Mouse (Mus musculus) erythroblast, adult 5-6 weeks (primary cell): ENCODE measurements around the gene Atat1. TPM values are rescaled to one million over a fixed set of nuclear protein-coding genes. Genes with fewer than 3 reads are reported as not detected.
A peak's percentile ranks its signal among the peaks of the same experiment; 100 is the strongest.

Experiments used
- ATAC-seq: replicated peaks from 2 replicates; pipeline ENCODE4 v1.8.0; 2016; ENCODE audit warnings: moderate number of reproducible peaks, mild to moderate bottlenecking, moderate TSS enrichment, inconsistent platforms; ENCODE audit not compliant: poor library complexity, low FRiP score, severe bottlenecking
- total RNA-seq, 2 experiments: library from RNA; stranded (forward) in 1 of 2; stranded (reverse) in 1 of 2; fragments of 150-400 nt in 1 of 2; fragments of 200-764, 138-1000 nt in 1 of 2; gene quantifications; 2 replicates each; pipeline versions ENCODE4 v1.2.3 to v1.2.4; 2015 to 2017; ENCODE audit warnings: low replicate concordance in 2 of 2

The Atat1 gene
- total RNA-seq, 2 experiments from 2014 or later, result 7.1 TPM; not detected in 1

DNA sequence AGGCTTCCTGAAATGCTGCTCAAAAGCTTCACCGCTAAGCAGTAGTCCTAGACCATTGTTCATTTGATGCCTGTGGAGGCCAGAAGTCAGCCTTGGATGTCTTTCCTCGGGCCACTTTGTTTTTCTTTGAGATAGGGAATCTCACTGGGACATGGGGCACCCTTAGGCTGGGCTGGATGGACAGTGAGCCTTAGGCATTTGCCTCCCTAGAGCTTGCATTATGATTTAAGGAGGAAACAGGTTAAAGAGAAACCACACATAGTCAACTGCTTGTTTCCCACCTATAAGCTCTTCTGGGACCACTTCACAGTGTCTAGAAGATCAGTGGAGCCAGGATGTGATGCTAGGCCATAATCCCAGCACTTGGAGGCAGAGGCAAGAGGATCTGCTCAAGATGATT lies 50.0 kb downstream of the Atat1 start:
- ATAC-seq, result no peak

DNA sequence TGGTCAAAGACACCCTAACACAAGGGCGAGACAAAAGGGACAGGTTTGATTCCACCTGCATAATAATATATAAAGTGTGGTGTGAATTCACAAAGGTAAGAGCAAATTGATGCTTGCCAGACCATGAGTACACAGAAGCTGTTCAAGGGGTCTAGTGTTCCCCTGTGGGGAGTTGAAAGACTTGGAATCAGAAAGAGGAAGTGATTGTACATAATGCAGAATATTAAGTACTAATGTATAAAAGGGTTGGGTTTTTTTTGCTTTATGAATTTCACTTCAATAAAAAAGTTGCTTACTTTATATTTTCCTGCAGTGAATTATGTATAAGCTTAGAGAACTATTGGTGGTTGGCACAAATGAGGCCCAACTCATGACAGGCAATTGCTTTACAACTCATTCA lies 50.5 kb downstream of the Atat1 start:
- no peak for ATAC-seq

DNA sequence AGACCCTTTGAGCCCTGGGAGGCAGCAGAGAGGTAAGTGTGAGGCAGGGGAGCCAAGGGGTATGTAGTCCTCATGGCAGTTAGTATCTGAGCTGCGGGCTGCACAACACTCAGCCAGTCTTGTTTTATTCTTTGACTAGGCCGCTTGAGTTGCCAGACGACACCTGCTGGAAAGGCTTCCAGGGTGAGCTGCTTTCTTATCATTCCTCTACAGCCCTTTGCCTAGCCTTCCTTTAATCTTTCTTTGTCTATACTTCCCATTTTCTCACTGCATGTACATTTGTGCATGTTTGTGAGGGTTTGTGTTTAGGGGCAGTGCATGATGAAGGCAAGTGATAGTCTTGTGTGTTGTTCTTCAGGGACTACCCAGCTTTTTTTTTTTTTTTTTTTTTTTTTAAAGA lies 58.9 kb downstream of the Atat1 start:
- peak; percentile 66 for ATAC-seq

DNA sequence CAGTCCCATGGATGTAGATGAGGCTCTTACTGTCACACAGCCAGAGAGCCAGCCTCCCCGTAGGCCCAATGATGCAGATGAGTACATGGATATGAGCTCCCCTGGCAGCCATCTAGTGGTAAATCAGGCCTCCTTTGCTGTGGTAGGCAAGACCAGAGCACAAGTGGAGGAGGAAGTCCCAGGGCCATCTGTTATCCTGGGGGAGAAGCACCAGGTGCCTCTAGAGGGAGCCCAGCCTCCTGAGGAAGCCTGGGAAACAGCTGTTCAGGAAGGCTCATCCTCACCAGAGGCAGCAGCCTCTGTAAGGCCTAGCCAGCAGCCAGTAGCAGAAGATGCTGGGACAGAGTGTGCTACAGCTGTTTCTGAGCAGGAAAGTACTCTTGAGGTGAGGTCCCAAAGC lies 61.8 kb downstream of the Atat1 start:
- 0 out of 2 replicates have a peak, but pooled peaks have one; percentile 20 for ATAC-seq

Other genes starting within 250 kb of the Atat1 start
- gene Vars2, start 242.5 kb downstream of the Atat1 start, total RNA-seq (2015; ENCODE audit: low replicate concordance), result 1.9 and 2.9 TPM in 2 replicates
- gene Vars2, start 242.5 kb downstream of the Atat1 start, total RNA-seq (2017; ENCODE audit: low replicate concordance), result 2.1 and 11.0 TPM in 2 replicates
- 3.3 and 5.6 TPM in 2 replicates for gene Gtf2h4, start 236.3 kb downstream of the Atat1 start, total RNA-seq (2015; ENCODE audit: low replicate concordance)
- gene Gtf2h4, start 236.3 kb downstream of the Atat1 start, total RNA-seq (2017; ENCODE audit: low replicate concordance), result 2.6 and 9.8 TPM in 2 replicates
- 0.21 TPM in 1 of 2 replicates, not detected in the other for gene Ddr1, start 205.5 kb downstream of the Atat1 start, total RNA-seq (2015; ENCODE audit: low replicate concordance)
- gene Ddr1, start 205.5 kb downstream of the Atat1 start, total RNA-seq (2017; ENCODE audit: low replicate concordance), result not detected in 2 replicates
- 7.5 and 11.9 TPM in 2 replicates for gene Ier3, start 88.4 kb downstream of the Atat1 start, total RNA-seq (2015; ENCODE audit: low replicate concordance)
- 2.1 and 8.0 TPM in 2 replicates for gene Ier3, start 88.4 kb downstream of the Atat1 start, total RNA-seq (2017; ENCODE audit: low replicate concordance)
- 20.9 and 37.8 TPM in 2 replicates for gene Flot1, start 86.8 kb downstream of the Atat1 start, total RNA-seq (2015; ENCODE audit: low replicate concordance)
- gene Flot1, start 86.8 kb downstream of the Atat1 start, total RNA-seq (2017; ENCODE audit: low replicate concordance), result 26.1 and 57.7 TPM in 2 replicates
- gene Tubb5, start 71.8 kb downstream of the Atat1 start, total RNA-seq (2015; ENCODE audit: low replicate concordance), result 243 and 249 TPM in 2 replicates
- gene Tubb5, start 71.8 kb downstream of the Atat1 start, total RNA-seq (2017; ENCODE audit: low replicate concordance), result 216 and 335 TPM in 2 replicates
- gene Mdc1, start 68.6 kb downstream of the Atat1 start, total RNA-seq (2015; ENCODE audit: low replicate concordance), result 20.4 and 30.9 TPM in 2 replicates
- 12.4 and 16.4 TPM in 2 replicates for gene Mdc1, start 68.6 kb downstream of the Atat1 start, total RNA-seq (2017; ENCODE audit: low replicate concordance)
- 12.9 and 15.0 TPM in 2 replicates for gene Nrm, start 48.8 kb downstream of the Atat1 start, total RNA-seq (2015; ENCODE audit: low replicate concordance)
- 3.2 and 20.0 TPM in 2 replicates for gene Nrm, start 48.8 kb downstream of the Atat1 start, total RNA-seq (2017; ENCODE audit: low replicate concordance)
- gene Ppp1r18, start 44.5 kb downstream of the Atat1 start, total RNA-seq (2015; ENCODE audit: low replicate concordance), result 22.5 and 37.0 TPM in 2 replicates
- gene Ppp1r18, start 44.5 kb downstream of the Atat1 start, total RNA-seq (2017; ENCODE audit: low replicate concordance), result 10.3 and 13.4 TPM in 2 replicates
- gene Dhx16, start 30.3 kb downstream of the Atat1 start, total RNA-seq (2015; ENCODE audit: low replicate concordance), result 38.6 and 56.0 TPM in 2 replicates
- 30.8 and 38.9 TPM in 2 replicates for gene Dhx16, start 30.3 kb downstream of the Atat1 start, total RNA-seq (2017; ENCODE audit: low replicate concordance)
- gene 2310061I04Rik, start 12.6 kb downstream of the Atat1 start, total RNA-seq (2015; ENCODE audit: low replicate concordance), result 17.1 and 21.5 TPM in 2 replicates
- gene 2310061I04Rik, start 12.6 kb downstream of the Atat1 start, total RNA-seq (2017; ENCODE audit: low replicate concordance), result 3.9 TPM in 1 of 2 replicates, not detected in the other
- 7.7 and 32.6 TPM in 2 replicates for gene Mrps18b, start 6.3 kb upstream of the Atat1 start, total RNA-seq (2015; ENCODE audit: low replicate concordance)
- gene Mrps18b, start 6.3 kb upstream of the Atat1 start, total RNA-seq (2017; ENCODE audit: low replicate concordance), result 7.4 and 18.9 TPM in 2 replicates
- gene Ppp1r10, start 6.4 kb upstream of the Atat1 start, total RNA-seq (2015; ENCODE audit: low replicate concordance), result 91.1 and 91.3 TPM in 2 replicates
- 84.8 and 104 TPM in 2 replicates for gene Ppp1r10, start 6.4 kb upstream of the Atat1 start, total RNA-seq (2017; ENCODE audit: low replicate concordance)
- gene Abcf1, start 59.7 kb upstream of the Atat1 start, total RNA-seq (2015; ENCODE audit: low replicate concordance), result 13.0 and 13.6 TPM in 2 replicates
- 33.9 and 71.4 TPM in 2 replicates for gene Abcf1, start 59.7 kb upstream of the Atat1 start, total RNA-seq (2017; ENCODE audit: low replicate concordance)
- gene Gnl1, start 69.8 kb upstream of the Atat1 start, total RNA-seq (2015; ENCODE audit: low replicate concordance), result 1.5 and 3.3 TPM in 2 replicates
- gene Gnl1, start 69.8 kb upstream of the Atat1 start, total RNA-seq (2017; ENCODE audit: low replicate concordance), result 2.0 and 4.3 TPM in 2 replicates
- 2.3 TPM in 1 of 2 replicates, not detected in the other for gene Prr3, start 70.2 kb upstream of the Atat1 start, total RNA-seq (2015; ENCODE audit: low replicate concordance)
- gene Prr3, start 70.2 kb upstream of the Atat1 start, total RNA-seq (2017; ENCODE audit: low replicate concordance), result 3.0 and 5.4 TPM in 2 replicates
- 161 and 177 TPM in 2 replicates for gene H2-T24, start 110.5 kb upstream of the Atat1 start, total RNA-seq (2015; ENCODE audit: low replicate concordance)
- gene H2-T24, start 110.5 kb upstream of the Atat1 start, total RNA-seq (2017; ENCODE audit: low replicate concordance), result 587 and 609 TPM in 2 replicates
- gene H2-T23, start 122.8 kb upstream of the Atat1 start, total RNA-seq (2015; ENCODE audit: low replicate concordance), result 249 and 264 TPM in 2 replicates
- 271 and 275 TPM in 2 replicates for gene H2-T23, start 122.8 kb upstream of the Atat1 start, total RNA-seq (2017; ENCODE audit: low replicate concordance)
- 10.4 and 21.5 TPM in 2 replicates for gene H2-T22, start 132.7 kb upstream of the Atat1 start, total RNA-seq (2015; ENCODE audit: low replicate concordance)
- gene H2-T22, start 132.7 kb upstream of the Atat1 start, total RNA-seq (2017; ENCODE audit: low replicate concordance), result 12.8 and 20.4 TPM in 2 replicates
- not detected in 2 replicates for gene Gm6034, start 132.9 kb upstream of the Atat1 start, total RNA-seq (2015; ENCODE audit: low replicate concordance)
- gene Gm6034, start 132.9 kb upstream of the Atat1 start, total RNA-seq (2017; ENCODE audit: low replicate concordance), result not detected in 2 replicates
- gene Gm11127, start 148.3 kb upstream of the Atat1 start, total RNA-seq (2015; ENCODE audit: low replicate concordance), result not detected in 2 replicates
- gene Gm11127, start 148.3 kb upstream of the Atat1 start, total RNA-seq (2017; ENCODE audit: low replicate concordance), result not detected in 2 replicates
- 1.5 TPM in 1 of 2 replicates, not detected in the other for gene Gm19684, start 211.6 kb upstream of the Atat1 start, total RNA-seq (2015; ENCODE audit: low replicate concordance)
- gene Gm19684, start 211.6 kb upstream of the Atat1 start, total RNA-seq (2017; ENCODE audit: low replicate concordance), result 0.84 TPM in 1 of 2 replicates, not detected in the other
- not detected in 2 replicates for gene Gm7030, start 219.3 kb upstream of the Atat1 start, total RNA-seq (2015; ENCODE audit: low replicate concordance)
- not detected in 2 replicates for gene Gm7030, start 219.3 kb upstream of the Atat1 start, total RNA-seq (2017; ENCODE audit: low replicate concordance)